Mouse (Mus musculus) spleen, adult 2 months (tissue): ENCODE measurements around the gene Prkcb. TPM values are rescaled to one million over a fixed set of nuclear protein-coding genes. Genes with fewer than 3 reads are reported as not detected.

Experiments
- DNase-seq, 2 experiments: peaks; one replicate each; pipeline versions ENCODE4 v3.0.0 to v3.0.0-alpha.2; 2012 to 2021; ENCODE audit warnings: low spot score in 2 of 2, low read depth in 1 of 2
- H3K27ac ChIP-seq: fragments of 200-500 bp; 2 replicates; pipeline ENCODE4 v1.5.1; 2012; ENCODE audit warnings: low read length, inconsistent platforms; ENCODE audit not compliant: insufficient read depth
- H3K27me3 ChIP-seq: fragments of 200-500 bp; 2 replicates; pipeline ENCODE4 v1.6.1; 2012; ENCODE audit warnings: mild to moderate bottlenecking, moderate library complexity, low read length, inconsistent platforms; ENCODE audit not compliant: control insufficient read depth, insufficient read depth
- H3K36me3 ChIP-seq: fragments of 200-500 bp; 2 replicates; pipeline ENCODE4 v1.6.1; 2012; ENCODE audit warnings: mild to moderate bottlenecking, low read length, inconsistent platforms; ENCODE audit not compliant: control insufficient read depth, insufficient read depth
- H3K4me1 ChIP-seq: fragments of 200-500 bp; 2 replicates; pipeline ENCODE4 v1.6.1; 2011; ENCODE audit warnings: inconsistent platforms; ENCODE audit not compliant: control insufficient read depth, insufficient read depth, insufficient read length
- H3K4me3 ChIP-seq: fragments of 200-500 bp; 2 replicates; pipeline ENCODE4 v1.5.1; 2011; ENCODE audit warnings: mild to moderate bottlenecking, inconsistent platforms; ENCODE audit not compliant: insufficient read depth, insufficient read length; ENCODE audit errors: extremely low read depth
- CTCF ChIP-seq: fragments of 200-500 bp; IDR thresholded peaks from 2 replicates; pipeline ENCODE4 v1.5.1; 2011; ENCODE audit warnings: mild to moderate bottlenecking, inconsistent platforms; ENCODE audit not compliant: insufficient read depth, insufficient read length, insufficient replicate concordance; ENCODE audit errors: extremely low read depth
- POLR2A ChIP-seq: fragments of 200-500 bp; IDR thresholded peaks from 2 replicates; pipeline ENCODE4 v1.6.1; 2011; ENCODE audit warnings: low read depth, low read length, inconsistent platforms
- WGBS: fragments of 180-500 bp; shearing (Covaris S2); methylation state at CpG from one replicate; pipeline ENCODE4 v1.1.7; 2018; 5-methylcytosine and 5-hydroxymethylcytosine counted together
- polyA plus RNA-seq: library from polyadenylated mRNA; depleted of rRNA; stranded (reverse); fragments of >200 nt; gene quantifications from 2 replicates; pipeline ENCODE4 v1.2.3, GENCODE M21; 2012

Prkcb gene
- polyA plus RNA-seq, 1 experiment: 106 TPM

DNA sequence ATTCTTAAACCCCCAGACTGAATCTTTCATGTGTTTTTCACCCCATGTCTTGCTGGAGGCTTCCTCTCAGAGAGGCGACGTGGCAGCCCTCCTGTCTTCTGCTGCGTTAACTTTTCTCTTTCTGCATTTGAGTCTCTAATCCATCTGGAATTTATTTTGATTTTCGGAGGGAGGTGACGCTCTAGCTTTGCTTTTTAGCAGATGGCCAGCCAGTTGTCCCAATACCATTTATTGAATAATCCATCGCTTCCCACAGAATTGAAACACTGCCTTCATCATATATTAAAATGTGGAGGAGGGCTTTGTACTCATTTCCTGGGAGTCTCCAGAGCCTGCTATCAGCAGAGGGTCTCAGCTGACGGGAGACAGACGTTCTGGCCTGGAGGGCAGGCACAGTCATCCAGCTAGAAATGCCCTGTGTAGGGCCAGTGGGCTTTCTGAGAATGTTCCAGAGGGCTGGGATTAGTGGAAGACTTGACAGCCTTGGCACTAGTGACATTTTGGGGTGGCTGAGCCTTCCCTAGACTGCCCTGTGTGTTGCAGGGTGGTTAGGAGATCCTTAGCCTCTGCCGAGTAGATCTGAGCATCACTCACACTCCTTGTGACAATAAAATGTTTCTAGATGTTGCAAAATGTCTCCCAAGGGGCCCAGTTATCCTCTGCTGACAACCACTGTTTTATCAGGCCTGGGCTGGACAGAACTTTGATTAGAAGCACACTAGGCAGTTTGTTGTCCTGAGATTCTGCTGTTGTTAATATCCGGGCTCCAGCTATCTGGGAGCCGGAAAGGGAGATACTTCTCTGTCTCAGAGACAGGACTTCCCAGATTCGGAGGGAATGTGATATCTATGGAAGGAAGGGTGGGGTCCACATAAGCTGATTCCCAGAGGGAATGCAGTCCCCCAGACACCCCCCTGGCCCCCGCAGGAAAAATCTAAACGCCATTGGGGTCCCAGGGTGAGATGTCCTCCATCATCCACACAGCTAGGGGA lies 58.0 kb downstream of the Prkcb start:
- no peaks in the 10 kb centered on the region for H3K27me3 ChIP-seq
- 0 out of 2 replicates have a peak, but pooled peaks cover 2% of the 10 kb centered on the region for H3K36me3 ChIP-seq
- DNase-seq: no peak
- no peak overlapping the region for H3K27ac ChIP-seq
- no peak overlapping the region for H3K4me3 ChIP-seq
- TF ChIP-seq POLR2A (no peak), CTCF (no peak)
- WGBS: 88% methylated on average over 14 of the region's 14 CpGs
- H3K4me1 ChIP-seq: peaks cover 32% of the 10 kb centered on the region; the same call in 1 of the 2 replicates

DNA sequence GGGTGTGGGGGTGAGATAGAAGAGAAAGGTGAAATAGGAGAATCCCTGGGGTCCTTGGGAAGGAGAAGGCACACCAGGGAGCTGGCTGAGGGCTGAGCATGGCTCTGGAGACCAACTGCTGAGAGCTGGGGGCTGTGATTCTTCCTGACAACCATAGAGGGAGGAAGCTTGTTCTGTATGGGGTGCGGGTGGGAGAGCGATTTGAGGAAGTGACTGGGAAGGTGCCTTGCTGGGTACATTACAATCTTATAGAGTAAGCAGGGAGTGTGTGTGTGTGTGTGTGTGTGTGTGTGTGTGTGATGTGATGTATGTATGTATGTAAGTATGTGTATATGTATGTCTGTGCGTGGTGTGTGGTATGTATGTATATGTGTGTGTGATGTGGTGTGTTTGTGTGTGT lies 58.9 kb downstream of the Prkcb start:
- 38% methylated on average over 3 of the region's 3 CpGs for WGBS
- Histone ChIP-seq H3K27ac (no peak overlapping the region), H3K36me3 (no peaks in the 10 kb centered on the region), H3K27me3 (no peaks in the 10 kb centered on the region), H3K4me3 (no peak overlapping the region), H3K4me1 (peaks cover 40% of the 10 kb centered on the region; the same call in 1 of the 2 replicates)
- DNase-seq: peak in 1 of 2 experiments; percentile 28
- no peak for TF ChIP-seq POLR2A

DNA sequence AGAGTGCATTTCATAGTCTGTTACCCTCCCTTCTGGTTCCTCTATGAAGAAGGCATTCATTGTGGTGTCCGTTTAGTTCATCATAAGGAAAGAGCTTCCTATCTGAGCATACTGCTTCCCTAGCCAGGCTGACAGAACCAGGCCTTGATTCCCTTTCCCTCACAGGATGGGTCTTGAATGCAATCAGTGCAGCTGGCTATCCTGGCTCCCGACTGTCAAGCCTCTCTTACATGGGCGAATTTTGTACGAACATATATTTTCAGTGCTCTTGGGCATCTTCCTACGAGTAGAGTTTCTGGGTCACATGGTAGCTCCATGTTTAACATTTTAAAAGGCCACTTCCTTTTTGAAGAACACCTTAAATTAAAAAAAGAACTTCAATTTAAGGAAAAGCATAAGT lies 61.4 kb downstream of the Prkcb start:
- no peak for DNase-seq
- 79% methylated on average over 5 of the region's 5 CpGs for WGBS
- Histone ChIP-seq H3K4me3 (no peak overlapping the region), H3K27ac (no peak overlapping the region), H3K27me3 (no peaks in the 10 kb centered on the region), H3K4me1 (peaks cover 50% of the 10 kb centered on the region; the same call in 1 of the 2 replicates), H3K36me3 (no peaks in the 10 kb centered on the region)
- TF ChIP-seq CTCF: no peak
- TF ChIP-seq POLR2A: no peak

DNA sequence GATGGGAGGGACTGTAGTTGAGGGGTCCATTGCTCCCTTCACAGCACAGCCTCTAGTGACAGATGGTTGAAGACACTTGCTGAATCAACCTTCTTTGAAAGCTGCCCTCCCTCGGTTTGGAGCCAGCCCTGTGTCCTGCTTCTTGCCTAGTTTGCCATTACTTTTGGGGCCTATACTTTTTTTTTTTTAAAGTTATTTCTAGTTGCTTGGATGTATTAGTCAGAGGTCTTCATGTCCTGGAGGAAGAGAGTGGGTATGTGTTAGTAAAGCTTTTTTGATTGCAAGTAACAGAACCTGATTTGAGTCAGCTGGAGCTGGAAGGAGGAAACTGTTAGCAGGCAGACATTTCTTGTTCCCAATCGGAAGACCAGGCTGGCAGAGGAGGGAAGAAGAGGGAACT lies 62.2 kb downstream of the Prkcb start:
- no peak overlapping the region for H3K27ac ChIP-seq
- no peak for DNase-seq
- no peak for TF ChIP-seq CTCF
- no peak for TF ChIP-seq POLR2A
- H3K36me3 ChIP-seq: no peaks in the 10 kb centered on the region
- 53% methylated on average over 2 of the region's 2 CpGs for WGBS
- H3K4me1 ChIP-seq: peaks cover 50% of the 10 kb centered on the region; the same call in 1 of the 2 replicates
- H3K27me3 ChIP-seq: no peaks in the 10 kb centered on the region
- no peak overlapping the region for H3K4me3 ChIP-seq

DNA sequence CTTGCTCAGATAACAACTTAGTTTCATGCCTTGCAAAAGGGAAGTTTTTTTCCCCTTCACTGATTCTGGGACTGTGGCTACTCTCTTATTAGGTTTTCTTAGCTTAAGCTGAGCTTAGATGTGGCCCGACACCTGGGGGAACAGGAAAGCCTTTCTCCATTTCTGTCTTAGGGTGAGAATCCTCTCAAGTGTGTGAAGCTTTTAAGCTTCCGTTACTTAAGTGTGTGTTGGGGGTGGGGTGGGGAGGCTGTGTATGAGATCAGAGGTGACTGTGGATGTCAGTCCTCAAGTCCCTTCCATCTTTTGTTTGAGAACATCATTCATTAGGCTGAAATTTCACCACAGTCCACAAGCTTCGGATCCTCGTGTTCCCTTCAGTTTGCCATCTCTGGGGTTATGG lies 63.3 kb downstream of the Prkcb start:
- H3K27ac ChIP-seq: peak overlapping the region; percentile 61
- WGBS: 33% methylated on average over 4 of the region's 4 CpGs

DNA sequence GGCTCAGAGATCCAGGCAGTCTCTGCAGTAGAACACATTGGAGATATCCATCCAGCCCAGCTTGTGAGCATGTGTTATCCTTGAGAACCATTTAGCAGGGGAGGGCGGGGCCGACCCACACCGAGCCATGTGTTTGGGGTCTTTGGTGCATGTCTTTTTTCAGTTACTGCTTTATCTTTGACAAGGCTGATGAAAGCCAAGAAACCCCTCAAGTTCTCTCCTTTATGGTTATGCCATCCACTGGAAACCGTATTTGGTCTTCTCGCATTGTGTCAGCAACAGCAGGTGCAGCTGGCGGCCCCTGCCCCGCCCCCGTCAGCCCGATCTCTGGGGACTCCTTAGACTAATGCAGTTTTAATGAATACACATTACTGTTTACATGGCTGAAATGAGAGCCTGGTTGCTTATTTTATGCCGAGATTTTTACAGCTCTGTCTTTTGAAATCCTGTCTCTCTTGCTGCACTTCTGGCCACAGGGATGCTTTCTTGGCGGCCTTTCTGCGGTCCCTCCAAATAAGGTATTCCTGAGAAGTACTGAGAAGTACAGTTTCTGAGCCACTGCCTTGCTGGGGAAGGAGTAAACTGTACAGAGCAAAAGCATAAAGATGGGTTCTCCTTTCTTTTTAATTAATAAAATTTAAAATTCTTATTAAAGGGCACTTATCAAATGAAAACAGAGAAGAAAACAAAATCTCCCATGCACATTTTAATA lies 64.2 kb downstream of the Prkcb start:
- 27% methylated on average over 12 of the region's 12 CpGs for WGBS
- peaks cover 49% of the 10 kb centered on the region; the same call in 1 of the 2 replicates for H3K4me1 ChIP-seq

More for the DNA sequence above, 63.3 kb downstream of the Prkcb start:
- Histone ChIP-seq H3K4me3 (no peak overlapping the region), H3K4me1 (peaks cover 50% of the 10 kb centered on the region; the same call in 1 of the 2 replicates), H3K27me3 (no peaks in the 10 kb centered on the region), H3K36me3 (no peaks in the 10 kb centered on the region)
- TF ChIP-seq CTCF (no peak), POLR2A (no peak)
- peak; percentile 44 to 46 for DNase-seq

DNA sequence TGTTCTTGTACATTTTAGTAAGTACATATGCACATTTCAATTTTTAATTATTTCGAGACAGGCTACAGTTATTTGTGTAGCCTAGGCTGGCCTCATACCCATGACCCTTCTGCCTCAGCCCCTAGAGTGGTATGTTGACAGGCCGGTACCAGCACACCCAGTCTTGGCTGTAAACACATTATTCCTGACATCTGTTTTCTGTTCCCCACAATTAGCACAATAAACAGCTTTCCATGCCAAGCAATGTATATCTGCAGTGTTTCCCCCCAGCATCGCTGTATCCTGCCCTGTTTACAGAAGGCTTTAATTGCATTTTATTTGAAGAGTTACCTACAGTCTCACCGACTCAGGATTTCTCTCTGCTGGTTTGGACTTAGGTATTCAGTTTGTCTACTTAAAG lies 64.8 kb downstream of the Prkcb start:
- Histone ChIP-seq H3K27ac (no peak overlapping the region), H3K27me3 (no peaks in the 10 kb centered on the region), H3K4me1 (peaks cover 43% of the 10 kb centered on the region; the same call in 1 of the 2 replicates), H3K4me3 (no peak overlapping the region), H3K36me3 (no peaks in the 10 kb centered on the region)
- TF ChIP-seq POLR2A: no peak
- no peak for TF ChIP-seq CTCF
- 75% methylated on average over 4 of the region's 4 CpGs for WGBS
- DNase-seq: no peak

More for the DNA sequence above, 64.2 kb downstream of the Prkcb start:
- no peaks in the 10 kb centered on the region for H3K36me3 ChIP-seq
- H3K27ac ChIP-seq: peak overlapping the region; percentile 61
- TF ChIP-seq POLR2A (no peak), CTCF (no peak)
- H3K27me3 ChIP-seq: no peaks in the 10 kb centered on the region
- DNase-seq: peak in 1 of 2 experiments; percentile 61
- no peak overlapping the region for H3K4me3 ChIP-seq
